Mouse (Mus musculus) liver, embryonic 14.5 days (tissue): ENCODE results near the gene Ppard.

Source experiments
- CTCF ChIP-seq: IDR thresholded peaks from 2 replicates; pipeline ENCODE4 v1.5.1; 2016; ENCODE audit warnings: antibody characterized with exemption, low read depth, control low read depth
- EP300 ChIP-seq: IDR thresholded peaks from 2 replicates; pipeline ENCODE4 v1.6.1; 2016; ENCODE audit warnings: antibody characterized with exemption, low read depth

DNA sequence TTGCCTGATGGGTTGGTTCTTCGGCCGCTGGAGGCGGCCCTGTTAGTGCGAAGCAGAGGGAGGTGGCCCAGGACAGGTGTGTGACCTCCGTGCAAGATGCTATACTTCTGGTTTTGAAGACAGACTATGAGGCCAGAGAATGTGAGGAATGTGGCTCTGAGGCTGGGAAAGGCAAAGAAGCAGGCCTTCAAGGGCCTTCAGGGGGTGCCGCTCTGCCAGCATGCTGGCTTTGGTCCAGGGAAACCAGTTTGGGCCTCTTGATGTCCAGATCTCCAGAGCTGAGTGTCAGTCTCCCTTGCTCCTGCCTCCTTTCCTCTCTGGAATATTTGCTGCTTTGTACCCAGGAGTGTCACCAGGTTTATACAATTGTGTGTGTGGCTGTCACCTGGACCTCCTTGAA is 9.8 kb downstream of the Ppard start:
- TF ChIP-seq CTCF (no peak), EP300 (no peak)
